Mouse (Mus musculus) retina, postnatal 7 days (tissue): Measurements from ENCODE around the gene Ccdc180.

Source experiments
- DNase-seq: peaks from one replicate; pipeline ENCODE4 v3.0.0-alpha.2; 2012; ENCODE audit warnings: low read depth, low spot score

Gene Ccdc180

GRCm38 (mm10) chr4:45970048-45970560 is 80.0 kb downstream of the Ccdc180 start:
- DNase-seq, result no peak

GRCm38 (mm10) chr4:45971806-45972447 is 81.8 kb downstream of the Ccdc180 start:
- peak; percentile 91 for DNase-seq

GRCm38 (mm10) chr4:45972448-45972854 is 82.3 kb downstream of the Ccdc180 start:
- no peak for DNase-seq

- no peak for DNase-seq
Measured at GRCm38 (mm10) chr4:45972951-45973350, 82.8 kb downstream of the Ccdc180 start.

GRCm38 (mm10) chr4:45976931-45977667 is 87.0 kb downstream of the Ccdc180 start:
- no peak for DNase-seq

GRCm38 (mm10) chr4:45979916-45980315 is 89.8 kb downstream of the Ccdc180 start:
- no peak for DNase-seq

- no peak for DNase-seq
Measured at GRCm38 (mm10) chr4:45981054-45981453, 91.0 kb downstream of the Ccdc180 start.

GRCm38 (mm10) chr4:45990427-45991135 is 100.5 kb downstream of the Ccdc180 start:
- no peak for DNase-seq

GRCm38 (mm10) chr4:45998536-45998935 is 108.4 kb downstream of the Ccdc180 start:
- DNase-seq, result no peak
